Mouse (Mus musculus): ENCODE measurements around the gene Ccdc93. TPM values are rescaled to one million over a fixed set of nuclear protein-coding genes. Genes with fewer than 3 reads are reported as not detected.

The Ccdc93 gene
- total and polyA plus RNA-seq, 3 experiments, result 21.3 to 21.5 TPM; not detected in 1

DNA sequence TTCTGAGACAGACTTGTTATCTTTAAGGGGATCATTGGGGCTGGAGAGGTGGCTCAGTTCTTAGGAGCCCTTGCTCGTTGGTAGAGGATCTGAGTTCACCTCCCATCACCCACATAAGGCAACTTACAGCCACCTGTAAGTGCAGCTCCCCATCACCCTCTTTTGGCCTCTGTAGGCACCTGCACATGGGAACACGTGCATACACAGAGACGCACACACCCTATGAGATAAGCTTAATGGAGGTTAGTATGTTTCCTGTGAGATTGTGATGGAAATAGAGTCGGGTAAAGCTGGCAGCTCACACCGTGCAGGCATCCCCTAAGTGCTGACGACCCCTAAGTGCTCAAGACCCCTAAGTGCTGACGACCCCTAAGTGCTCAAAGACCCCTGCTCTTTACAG, 100.6 kb downstream of the Ccdc93 start (continued):
- TF ChIP-seq MEF2A (IDR thresholded peaks at IDR 0.05; ENCODE audit: extremely low read depth, insufficient replicate concordance, low read depth, low read length, poor library complexity, severe bottlenecking), result no peak

DNA sequence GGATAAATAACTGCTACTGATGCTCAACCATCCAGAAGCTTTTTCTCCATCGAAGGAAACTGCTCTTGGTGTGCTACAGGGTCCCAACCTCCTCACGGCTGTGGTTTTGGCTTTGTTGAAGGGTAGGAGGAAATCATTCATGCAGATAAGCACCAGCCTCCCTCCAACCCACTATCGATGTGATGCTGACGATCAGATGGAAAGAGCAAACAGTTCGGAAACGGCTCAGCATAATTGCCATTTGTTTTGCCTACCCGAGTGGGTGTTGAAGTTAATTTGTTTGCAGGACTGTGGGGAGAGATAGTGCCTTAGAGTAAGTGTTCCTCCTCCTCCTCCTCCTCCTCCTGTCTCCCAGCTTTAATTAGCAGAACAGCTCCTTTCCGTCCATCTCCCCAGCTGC, 109.5 kb downstream of the Ccdc93 start:
- H3K27me3 ChIP-seq (ENCODE audit: control insufficient read depth in 1 of 2, insufficient read depth in 2 of 2, low read length in 2 of 2), result peaks cover 0 to 7% of the 10 kb centered on the region in 2 experiments; a peak in 3 of 4 replicates
- TF ChIP-seq MAX (IDR thresholded peaks at IDR 0.05; ENCODE audit: low read length), result no peak
- TF ChIP-seq SMC3 (IDR thresholded peaks at IDR 0.05; ENCODE audit: low read depth, low read length), result no peak
- TF ChIP-seq TBP (IDR thresholded peaks at IDR 0.05; ENCODE audit: low read depth, low read length), result no peak
- TF ChIP-seq ZC3H11A (IDR thresholded peaks at IDR 0.05; ENCODE audit: low read depth, low read length), result no peak
- no peak for TF ChIP-seq GABPA (IDR thresholded peaks at IDR 0.05; ENCODE audit: low read depth, low read length)
- no peak for TF ChIP-seq ETS1 (IDR thresholded peaks at IDR 0.05; ENCODE audit: low read depth, low read length)
- TF ChIP-seq CHD1 (IDR thresholded peaks at IDR 0.05; ENCODE audit: low read depth, low read length), result no peak
- TF ChIP-seq ELF1 (IDR thresholded peaks at IDR 0.05; ENCODE audit: low read depth, low read length), result no peak
- no peak for TF ChIP-seq KAT2A (conservative IDR thresholded peaks at IDR 0.05; ENCODE audit: low read depth, low read length)
- TF ChIP-seq POLR2AphosphoS5 (IDR thresholded peaks at IDR 0.05; ENCODE audit: borderline replicate concordance, low read depth, low read length), result no peak
- no peak for TF ChIP-seq UBTF (IDR thresholded peaks at IDR 0.05; ENCODE audit: borderline replicate concordance, insufficient read depth, low read depth, low read length)
- TF ChIP-seq SIN3A (IDR thresholded peaks at IDR 0.05; ENCODE audit: low read length), result no peak
- no peak for TF ChIP-seq POLR2A (IDR thresholded peaks at IDR 0.05; ENCODE audit: control insufficient read depth in 1 of 2, insufficient read depth in 1 of 2, low read depth in 1 of 2, low read length in 2 of 2, poor library complexity in 1 of 2)
- no peak for TF ChIP-seq EP300 (IDR thresholded peaks at IDR 0.05; ENCODE audit: low read depth in 1 of 2, low read length in 2 of 2)
- TF ChIP-seq CTCF (IDR thresholded peaks at IDR 0.05 in 2 of 3, conservative IDR thresholded peaks at IDR 0.05 in 1 of 3; ENCODE audit: control insufficient read depth in 1 of 3, insufficient read depth in 1 of 3, low read depth in 2 of 3, low read length in 3 of 3, poor library complexity in 1 of 3, severe bottlenecking in 1 of 3), result no peak
- no peak for TF ChIP-seq HCFC1 (IDR thresholded peaks at IDR 0.05; ENCODE audit: low read depth, low read length)
- TF ChIP-seq TAL1 (IDR thresholded peaks at IDR 0.05; ENCODE audit: low read length), result no peak
- TF ChIP-seq RCOR1 (IDR thresholded peaks at IDR 0.05; ENCODE audit: low read depth, low read length), result no peak
- H3K27ac ChIP-seq (ENCODE audit: control insufficient read depth, low read depth, low read length), result no peak overlapping the region
- no peaks in the 10 kb centered on the region for H3K79me2 ChIP-seq (ENCODE audit: control insufficient read depth, insufficient read depth, low read length, poor library complexity)
- DNase-seq (ENCODE audit: low read depth, low spot score), result no peak
- H3K4me1 ChIP-seq (ENCODE audit: control insufficient read depth in 1 of 2, insufficient read depth in 2 of 2, low read length in 2 of 2), result no peaks in the 10 kb centered on the region
- no peak overlapping the region for H3K4me3 ChIP-seq (ENCODE audit: control insufficient read depth in 1 of 2, insufficient read depth in 1 of 2, low read depth in 2 of 2, low read length in 2 of 2)
- no peaks in the 10 kb centered on the region for H3K36me3 ChIP-seq (ENCODE audit: control insufficient read depth in 1 of 2, insufficient read depth in 2 of 2, low read length in 2 of 2)
- no peak overlapping the region for H3K9ac ChIP-seq (ENCODE audit: control insufficient read depth, low read depth, low read length, poor library complexity, severe bottlenecking)
- H3K9me3 ChIP-seq (replicated peaks; ENCODE audit: insufficient read depth, low read length), result no peaks in the 10 kb centered on the region

DNA sequence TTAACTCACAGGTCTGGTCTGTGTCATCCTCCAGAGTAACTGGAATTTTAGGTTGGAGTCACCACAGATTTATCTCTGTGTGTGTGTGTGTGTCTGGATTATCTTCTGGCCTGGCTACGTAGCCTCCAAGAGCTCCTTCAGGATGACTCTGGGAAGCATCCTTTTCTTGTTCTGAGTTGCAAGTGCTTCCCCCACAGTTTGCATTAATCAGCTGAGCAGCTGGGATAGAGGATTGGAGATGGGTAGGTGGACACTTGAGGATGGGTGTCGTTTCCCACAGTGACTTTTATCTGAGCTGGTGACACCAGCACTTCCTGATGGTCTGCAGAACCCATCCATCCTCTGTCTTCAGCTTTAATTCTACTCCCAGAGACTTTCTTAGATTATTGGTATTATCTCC, 116.0 kb downstream of the Ccdc93 start:
- H3K4me1 ChIP-seq (ENCODE audit: control insufficient read depth in 1 of 2, insufficient read depth in 2 of 2, low read length in 2 of 2), result no peaks in the 10 kb centered on the region
- TF ChIP-seq GABPA (IDR thresholded peaks at IDR 0.05; ENCODE audit: low read depth, low read length) (no peak), ZC3H11A (IDR thresholded peaks at IDR 0.05; ENCODE audit: low read depth, low read length) (no peak), TBP (IDR thresholded peaks at IDR 0.05; ENCODE audit: low read depth, low read length) (no peak), NRF1 (IDR thresholded peaks at IDR 0.05; ENCODE audit: insufficient read depth, low read depth, low read length, poor library complexity, severe bottlenecking) (no peak), ZNF384 (IDR thresholded peaks at IDR 0.05; ENCODE audit: low read depth, low read length) (no peak), NELFE (IDR thresholded peaks at IDR 0.05; ENCODE audit: low read depth, low read length) (no peak)

More for the DNA sequence above, 116.0 kb downstream of the Ccdc93 start:
- no peaks in the 10 kb centered on the region for H3K36me3 ChIP-seq (ENCODE audit: control insufficient read depth in 1 of 2, insufficient read depth in 2 of 2, low read length in 2 of 2)
- peaks cover 0 to 7% of the 10 kb centered on the region in 2 experiments; a peak in 2 of 4 replicates for H3K27me3 ChIP-seq (ENCODE audit: control insufficient read depth in 1 of 2, insufficient read depth in 2 of 2, low read length in 2 of 2)
- H3K9ac ChIP-seq (ENCODE audit: control insufficient read depth, low read depth, low read length, poor library complexity, severe bottlenecking), result no peak overlapping the region
- H3K79me2 ChIP-seq (ENCODE audit: control insufficient read depth, insufficient read depth, low read length, poor library complexity), result no peaks in the 10 kb centered on the region
- no peak for DNase-seq (ENCODE audit: low read depth, low spot score)
- H3K27ac ChIP-seq (ENCODE audit: control insufficient read depth, low read depth, low read length), result no peak overlapping the region
- H3K4me3 ChIP-seq (ENCODE audit: control insufficient read depth in 1 of 2, insufficient read depth in 1 of 2, low read depth in 2 of 2, low read length in 2 of 2), result no peak overlapping the region
- no peaks in the 10 kb centered on the region for H3K9me3 ChIP-seq (replicated peaks; ENCODE audit: insufficient read depth, low read length)
